Mouse (Mus musculus) ES-E14 (cell line): ENCODE measurements around the gene Tshz2.

Experiments used
- CHD2 ChIP-seq: IDR thresholded peaks from 2 replicates; pipeline ENCODE4 v1.6.1; 2014; ENCODE audit warnings: mild to moderate bottlenecking, low read depth, low read length, inconsistent platforms
- ZC3H11A ChIP-seq: IDR thresholded peaks from 2 replicates; pipeline ENCODE4 v1.6.1; 2012; ENCODE audit warnings: low read depth, mild to moderate bottlenecking, inconsistent platforms, low read length, borderline replicate concordance
- ZNF384 ChIP-seq: IDR thresholded peaks from 2 replicates; pipeline ENCODE4 v1.6.1; 2012; ENCODE audit warnings: low read depth, low read length, inconsistent platforms

- TF ChIP-seq CHD2 (no peak), ZC3H11A (peak; percentile 43; the same call in 1 of the 2 replicates), ZNF384 (no peak)
Observed at GRCm38 (mm10) chr2:170055413-170055812, 422.6 kb downstream of the Tshz2 start.
